Mouse (Mus musculus) cortical plate, adult 2 months (tissue): ENCODE measurements at regions not wholly inside any gene's neighbourhood (a gene's known extent, or its start where the extent isn't known, plus 50 kb on each side); places are given as distances from the start of the nearest gene placed in this dataset.

Experiments used
- CTCF ChIP-seq: fragments of 200-500 bp; IDR thresholded peaks from 2 replicates; pipeline ENCODE4 v1.5.1; 2011; ENCODE audit warnings: mild to moderate bottlenecking, control low read depth, low read length; ENCODE audit not compliant: insufficient read depth; ENCODE audit errors: extremely low read depth
- POLR2A ChIP-seq: fragments of 200-500 bp; IDR thresholded peaks from 2 replicates; pipeline ENCODE4 v1.6.1; 2011; ENCODE audit warnings: mild to moderate bottlenecking, low read length, control low read depth; ENCODE audit not compliant: insufficient read depth; ENCODE audit errors: extremely low read depth

DNA sequence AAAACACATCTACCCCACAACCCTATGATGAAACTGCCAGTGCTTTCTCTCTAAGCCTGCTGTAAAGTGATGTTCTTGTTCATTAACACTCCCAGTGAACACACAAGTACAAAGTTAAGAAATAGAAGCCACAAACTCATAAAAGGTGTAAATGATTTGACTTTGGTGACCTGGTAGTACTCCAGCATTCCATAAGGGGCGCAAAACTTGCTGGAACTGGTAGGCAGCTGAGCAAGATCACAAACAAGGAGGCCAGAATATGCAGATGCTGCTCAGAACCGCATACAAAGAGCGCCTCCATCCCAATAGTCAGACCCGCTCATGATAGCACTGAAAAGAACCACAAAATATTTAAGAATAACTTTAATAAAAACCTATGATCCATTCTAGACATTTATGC is 561.6 kb upstream of the Mgmt start:
- no peak for TF ChIP-seq POLR2A
- TF ChIP-seq CTCF: no peak
